Mouse (Mus musculus) liver, embryonic 16.5 days (tissue): Measurements from ENCODE around the gene Slc9b1. TPM values are rescaled to one million over a fixed set of nuclear protein-coding genes. Genes with fewer than 3 reads are reported as not detected.

ENCODE experiments used
- ATAC-seq: fragments of 200-750 bp; cut with Nextera tagmentation; 2 replicates; pipeline ENCODE4 v1.8.0; 2017; ENCODE audit warnings: low read depth, mild to moderate bottlenecking, moderate number of reproducible peaks, moderate library complexity
- H3K27ac ChIP-seq: fragments of 300-500 bp; sonication (generic); 2 replicates; pipeline ENCODE4 v1.5.1; 2014; ENCODE audit warnings: mild to moderate bottlenecking, low read length
- H3K27me3 ChIP-seq: fragments of 300-500 bp; sonication (generic); 2 replicates; pipeline ENCODE4 v1.6.1; 2014; ENCODE audit warnings: low read depth, low read length, mixed read lengths; ENCODE audit not compliant: control insufficient read depth, insufficient read depth
- H3K36me3 ChIP-seq: fragments of 300-500 bp; sonication (generic); 2 replicates; pipeline ENCODE4 v1.6.1; 2014; ENCODE audit warnings: mild to moderate bottlenecking; ENCODE audit not compliant: control insufficient read depth, insufficient read depth
- H3K4me1 ChIP-seq: fragments of 300-500 bp; sonication (generic); 2 replicates; pipeline ENCODE4 v1.6.1; 2014; ENCODE audit warnings: low read depth, low read length, mixed read lengths; ENCODE audit not compliant: control insufficient read depth
- H3K4me2 ChIP-seq: fragments of 300-500 bp; sonication (generic); 2 replicates; pipeline ENCODE4 v1.6.1; 2014; ENCODE audit warnings: low read depth, low read length, mixed read lengths
- H3K4me3 ChIP-seq: fragments of 300-500 bp; sonication (generic); 2 replicates; pipeline ENCODE4 v1.5.1; 2014; ENCODE audit warnings: low read depth, mild to moderate bottlenecking, low read length
- H3K9ac ChIP-seq: fragments of 300-500 bp; sonication (generic); 2 replicates; pipeline ENCODE4 v1.6.1; 2014; ENCODE audit warnings: low read depth, low read length
- H3K9me3 ChIP-seq: fragments of 300-500 bp; sonication (generic); replicated peaks from 2 replicates; pipeline ENCODE4 v1.6.1; 2016; ENCODE audit warnings: low read length; ENCODE audit not compliant: control insufficient read depth
- WGBS: fragments of 180-500 bp; shearing (Covaris S2); extraction: QIAGEN DNeasy Blood & Tissue Kit; methylation state at CpG from one replicate; pipeline ENCODE4 v1.1.7; 2014; ENCODE audit not compliant: insufficient replicate concordance; 5-methylcytosine and 5-hydroxymethylcytosine counted together
- polyA plus RNA-seq: library from polyadenylated mRNA; unstranded; fragments of >200 nt; fragmentation: Nextera tagmentation; extraction: Ambion mirVana; gene quantifications from 2 replicates; pipeline ENCODE4 v1.2.1, GENCODE M21; 2015

Gene Slc9b1
- polyA plus RNA-seq, 1 experiment from 2014 or later, result not detected

- WGBS, result 69% methylated on average over 9 of the region's 9 CpGs
- Histone ChIP-seq H3K9me3 (no peaks in the 10 kb centered on the region), H3K9ac (no peak overlapping the region), H3K36me3 (no peaks in the 10 kb centered on the region), H3K27ac (no peak overlapping the region), H3K27me3 (no peaks in the 10 kb centered on the region), H3K4me3 (no peak overlapping the region), H3K4me1 (no peaks in the 10 kb centered on the region), H3K4me2 (no peak overlapping the region)
- ATAC-seq, result no peak
These were observed 32.0 kb upstream of the Slc9b1 start for GRCm38 (mm10) chr3:135315720-135316425.

GRCm38 (mm10) chr3:135318331-135318730 lies 29.5 kb upstream of the Slc9b1 start:
- Histone ChIP-seq H3K9ac (no peak overlapping the region), H3K36me3 (no peaks in the 10 kb centered on the region), H3K4me2 (no peak overlapping the region), H3K9me3 (no peaks in the 10 kb centered on the region), H3K4me3 (no peak overlapping the region), H3K27me3 (no peaks in the 10 kb centered on the region), H3K27ac (no peak overlapping the region), H3K4me1 (no peaks in the 10 kb centered on the region)
- no peak for ATAC-seq
- WGBS, result 59% methylated on average over 11 of the region's 11 CpGs

GRCm38 (mm10) chr3:135324354-135324753 lies 23.5 kb upstream of the Slc9b1 start:
- Histone ChIP-seq H3K4me2 (no peak overlapping the region), H3K4me1 (no peaks in the 10 kb centered on the region), H3K9ac (no peak overlapping the region), H3K27ac (no peak overlapping the region), H3K9me3 (no peaks in the 10 kb centered on the region), H3K27me3 (no peaks in the 10 kb centered on the region), H3K36me3 (no peaks in the 10 kb centered on the region), H3K4me3 (no peak overlapping the region)
- ATAC-seq, result no peak
- WGBS, result 54% methylated on average over 6 of the region's 6 CpGs

- H3K4me3 ChIP-seq, result no peak overlapping the region
- WGBS, result 60% methylated on average over 6 of the region's 6 CpGs
- ATAC-seq, result no peak
These were observed 20.7 kb upstream of the Slc9b1 start for GRCm38 (mm10) chr3:135327176-135327575.

GRCm38 (mm10) chr3:135327601-135328000 lies 20.2 kb upstream of the Slc9b1 start:
- H3K27me3 ChIP-seq, result no peaks in the 10 kb centered on the region
- H3K9me3 ChIP-seq, result no peaks in the 10 kb centered on the region
- ATAC-seq, result no peak
- no peak overlapping the region for H3K27ac ChIP-seq
- no peak overlapping the region for H3K4me3 ChIP-seq
- H3K4me1 ChIP-seq, result no peaks in the 10 kb centered on the region
- no peak overlapping the region for H3K4me2 ChIP-seq
- no peak overlapping the region for H3K9ac ChIP-seq
- no peaks in the 10 kb centered on the region for H3K36me3 ChIP-seq
- 43% methylated on average over 2 of the region's 2 CpGs for WGBS

More at GRCm38 (mm10) chr3:135327176-135327575, 20.7 kb upstream of the Slc9b1 start:
- Histone ChIP-seq H3K27me3 (no peaks in the 10 kb centered on the region), H3K27ac (no peak overlapping the region), H3K36me3 (no peaks in the 10 kb centered on the region), H3K4me1 (no peaks in the 10 kb centered on the region), H3K9ac (no peak overlapping the region), H3K9me3 (no peaks in the 10 kb centered on the region), H3K4me2 (no peak overlapping the region)

- no peaks in the 10 kb centered on the region for H3K4me1 ChIP-seq
- H3K4me2 ChIP-seq, result no peak overlapping the region
- no peak for ATAC-seq
- no peak overlapping the region for H3K27ac ChIP-seq
- 29% methylated on average over 3 of the region's 3 CpGs for WGBS
- no peaks in the 10 kb centered on the region for H3K27me3 ChIP-seq
- H3K9me3 ChIP-seq, result no peaks in the 10 kb centered on the region
- no peaks in the 10 kb centered on the region for H3K36me3 ChIP-seq
- H3K9ac ChIP-seq, result no peak overlapping the region
- no peak overlapping the region for H3K4me3 ChIP-seq
These were observed 19.3 kb upstream of the Slc9b1 start for GRCm38 (mm10) chr3:135328560-135328959.

GRCm38 (mm10) chr3:135332691-135333090 lies 15.1 kb upstream of the Slc9b1 start:
- Histone ChIP-seq H3K9ac (no peak overlapping the region), H3K9me3 (no peaks in the 10 kb centered on the region), H3K36me3 (no peaks in the 10 kb centered on the region), H3K27ac (no peak overlapping the region), H3K4me3 (no peak overlapping the region), H3K27me3 (no peaks in the 10 kb centered on the region), H3K4me1 (no peaks in the 10 kb centered on the region), H3K4me2 (no peak overlapping the region)
- no peak for ATAC-seq

- Histone ChIP-seq H3K4me3 (no peak overlapping the region), H3K36me3 (no peaks in the 10 kb centered on the region), H3K9me3 (no peaks in the 10 kb centered on the region), H3K27ac (no peak overlapping the region), H3K4me1 (no peaks in the 10 kb centered on the region), H3K27me3 (no peaks in the 10 kb centered on the region), H3K9ac (no peak overlapping the region), H3K4me2 (no peak overlapping the region)
- 50% methylated on average over 4 of the region's 4 CpGs for WGBS
- ATAC-seq, result no peak
These were observed 14.1 kb upstream of the Slc9b1 start for GRCm38 (mm10) chr3:135333763-135334162.

- H3K4me2 ChIP-seq, result no peak overlapping the region
- H3K9me3 ChIP-seq, result no peaks in the 10 kb centered on the region
- no peaks in the 10 kb centered on the region for H3K4me1 ChIP-seq
- no peak overlapping the region for H3K9ac ChIP-seq
- H3K36me3 ChIP-seq, result no peaks in the 10 kb centered on the region
- no peaks in the 10 kb centered on the region for H3K27me3 ChIP-seq
- no peak for ATAC-seq
- H3K27ac ChIP-seq, result no peak overlapping the region
- H3K4me3 ChIP-seq, result no peak overlapping the region
These were observed 1.2 kb downstream of the Slc9b1 start for GRCm38 (mm10) chr3:135349022-135349421.
